Mouse (Mus musculus): ENCODE data around the gene Dscaml1. TPM values are rescaled to one million over a fixed set of nuclear protein-coding genes. Genes with fewer than 3 reads are reported as not detected.

The Dscaml1 gene
- polyA plus RNA-seq, 1 experiment: 0.80 TPM

- DNase-seq: peak; percentile 10
- no peak overlapping the region for H3K4me3 ChIP-seq (ENCODE audit: insufficient read depth, low read depth, low read length)
- 0 out of 2 replicates have a peak, but pooled peaks cover 2% of the 10 kb centered on the region for H3K4me1 ChIP-seq (ENCODE audit: control insufficient read depth, insufficient read depth, low read length)
- no peaks in the 10 kb centered on the region for H3K27me3 ChIP-seq (replicated peaks; ENCODE audit: control insufficient read depth, insufficient read depth, low read length)
- H3K27ac ChIP-seq (ENCODE audit: insufficient read depth, low read depth, low read length): no peak overlapping the region
- H3K36me3 ChIP-seq (ENCODE audit: control insufficient read depth, insufficient read depth, low read length): no peaks in the 10 kb centered on the region
- 30% methylated on average over 13 of the region's 13 CpGs for WGBS
- TF ChIP-seq POLR2A (IDR thresholded peaks at IDR 0.05; ENCODE audit: low read depth, low read length) (no peak), CTCF (conservative IDR thresholded peaks at IDR 0.05; ENCODE audit: insufficient read depth, insufficient read length, low read depth, low read length) (no peak; the same call in 1 of the 2 replicates)
Measured at GRCm38 (mm10) chr9:45798467-45799164, 372.2 kb downstream of the Dscaml1 start.

GRCm38 (mm10) chr9:45799402-45799801 lies 373.0 kb downstream of the Dscaml1 start:
- no peak overlapping the region for H3K27ac ChIP-seq (ENCODE audit: insufficient read depth, low read depth, low read length)
- TF ChIP-seq CTCF (conservative IDR thresholded peaks at IDR 0.05; ENCODE audit: insufficient read depth, insufficient read length, low read depth, low read length) (no peak), POLR2A (IDR thresholded peaks at IDR 0.05; ENCODE audit: low read depth, low read length) (no peak)
- WGBS: 80% methylated on average over 8 of the region's 8 CpGs

More at GRCm38 (mm10) chr9:45799402-45799801, 373.0 kb downstream of the Dscaml1 start:
- H3K36me3 ChIP-seq (ENCODE audit: control insufficient read depth, insufficient read depth, low read length): no peaks in the 10 kb centered on the region
- H3K27me3 ChIP-seq (replicated peaks; ENCODE audit: control insufficient read depth, insufficient read depth, low read length): no peaks in the 10 kb centered on the region
- H3K4me3 ChIP-seq (ENCODE audit: insufficient read depth, low read depth, low read length): no peak overlapping the region
- DNase-seq: no peak
- 0 out of 2 replicates have a peak, but pooled peaks cover 2% of the 10 kb centered on the region for H3K4me1 ChIP-seq (ENCODE audit: control insufficient read depth, insufficient read depth, low read length)

Other genes with a start within 250 kb of the Dscaml1 start
- 2.7 and 2.9 TPM in 2 replicates for gene BC049352, start 244.6 kb upstream of the Dscaml1 start, polyA plus RNA-seq (2012; rRNA removed)
- 1.2 and 1.5 TPM in 2 replicates for gene Tmprss4, start 222.5 kb upstream of the Dscaml1 start, polyA plus RNA-seq (2012; rRNA removed)
- 3.3 and 5.3 TPM in 2 replicates for gene Il10ra, start 157.5 kb upstream of the Dscaml1 start, polyA plus RNA-seq (2012; rRNA removed)
- 0.56 and 0.64 TPM in 2 replicates for gene Tmprss13, start 107.5 kb upstream of the Dscaml1 start, polyA plus RNA-seq (2012; rRNA removed)
- 16.3 and 20.3 TPM in 2 replicates for gene Fxyd6, start 56.4 kb upstream of the Dscaml1 start, polyA plus RNA-seq (2012; rRNA removed)
- 8,481 and 8,923 TPM in 2 replicates for gene Fxyd2, start 27.0 kb upstream of the Dscaml1 start, polyA plus RNA-seq (2012; rRNA removed)

Measured in kidney, adult 2 months (tissue).